Mouse (Mus musculus) kidney, adult 9 months (tissue): Measurements from ENCODE around the gene Ly6f.
"Not testable (repeated sequence)": the region's sequence is repeated elsewhere in the genome, so short reads cannot be mapped to it uniquely, and the experiment has no call there.

Source experiments
- DNase-seq: peaks from one replicate; pipeline ENCODE4 v3.0.0; 2022

The Ly6f gene

GRCm38 (mm10) chr15:75268121-75268520 lies at the start of gene Ly6f:
TSS of gene Ly6f (plus strand) at chr15:75268421.
- DNase-seq: no peak

- DNase-seq: no peak
Observed at GRCm38 (mm10) chr15:75221942-75222341, 46.3 kb upstream of the Ly6f start.

GRCm38 (mm10) chr15:75237736-75238288 lies 30.4 kb upstream of the Ly6f start:
- DNase-seq: peak; percentile 22

- no peak for DNase-seq
Observed at GRCm38 (mm10) chr15:75240558-75240957, 27.7 kb upstream of the Ly6f start.

- no peak for DNase-seq
Observed at GRCm38 (mm10) chr15:75242756-75243640, 25.2 kb upstream of the Ly6f start.

- no peak for DNase-seq
Observed at GRCm38 (mm10) chr15:75254671-75255070, 13.6 kb upstream of the Ly6f start.

- DNase-seq: peak; percentile 37
Observed at GRCm38 (mm10) chr15:75265863-75266262, 2.4 kb upstream of the Ly6f start.

- DNase-seq: peak; percentile 55
Observed at GRCm38 (mm10) chr15:75266626-75267025, 1.6 kb upstream of the Ly6f start.

GRCm38 (mm10) chr15:75268916-75269829 lies 952 bp downstream of the Ly6f start:
- peak; percentile 69 for DNase-seq

- no peak for DNase-seq
Observed at GRCm38 (mm10) chr15:75270169-75270568, 1.9 kb downstream of the Ly6f start.

- DNase-seq: no peak
Observed at GRCm38 (mm10) chr15:75270691-75271362, 2.6 kb downstream of the Ly6f start.

- no peak for DNase-seq
Observed at GRCm38 (mm10) chr15:75271426-75271825, 3.2 kb downstream of the Ly6f start.

- DNase-seq: no peak
Observed at GRCm38 (mm10) chr15:75271891-75272290, 3.7 kb downstream of the Ly6f start.

GRCm38 (mm10) chr15:75281991-75282390 lies 13.8 kb downstream of the Ly6f start:
- DNase-seq: not testable (repeated sequence)

GRCm38 (mm10) chr15:75286512-75286911 lies 18.3 kb downstream of the Ly6f start:
- not testable (repeated sequence) for DNase-seq

- DNase-seq: no peak
Observed at GRCm38 (mm10) chr15:75292377-75292776, 24.2 kb downstream of the Ly6f start.

GRCm38 (mm10) chr15:75293873-75294385 lies 25.7 kb downstream of the Ly6f start:
- DNase-seq: no peak

- DNase-seq: no peak
Observed at GRCm38 (mm10) chr15:75306101-75306500, 37.9 kb downstream of the Ly6f start.

- peak; percentile 7 for DNase-seq
Observed at GRCm38 (mm10) chr15:75309186-75309585, 41.0 kb downstream of the Ly6f start.

- DNase-seq: no peak
Observed at GRCm38 (mm10) chr15:75309946-75310345, 41.7 kb downstream of the Ly6f start.

- peak; percentile 36 for DNase-seq
Observed at GRCm38 (mm10) chr15:75314421-75314820, 46.2 kb downstream of the Ly6f start.

- DNase-seq: peak; percentile 51
Observed at GRCm38 (mm10) chr15:75317255-75317654, 49.0 kb downstream of the Ly6f start.
